Mouse (Mus musculus): Measurements from ENCODE around the gene Tmprss15. TPM values are rescaled to one million over a fixed set of nuclear protein-coding genes. Genes with fewer than 3 reads are reported as not detected.

Gene Tmprss15
- polyA plus RNA-seq (2015; fragmentation: Nextera tagmentation; extraction: Ambion mirVana), result not detected in 2 replicates

GRCm38 (mm10) chr16:79090997-79091396 is at the start of gene Tmprss15:
Tmprss15 (minus strand) TSS chr16:79091097.

GRCm38 (mm10) chr16:78930382-78931286 is 160.3 kb downstream of the Tmprss15 start, which contains the start of gene Chodl:
Chodl (plus strand) TSS chr16:78930948.

Other genes starting within 250 kb of the Tmprss15 start
- 0.72 and 1.1 TPM in 2 replicates for gene Chodl, start 160.1 kb downstream of the Tmprss15 start, polyA plus RNA-seq (2015; fragmentation: Nextera tagmentation; extraction: Ambion mirVana)